ENCODE assay signal across 10 mouse cellular contexts in genomic region chr11:68114202-68114601, GRCm38 (mm10).
DNase-seq lines count a peak whose midpoint lies in the region; ATAC-seq and TF ChIP-seq lines count a peak whose summit lies in the region.
"Had no signal": no experiment of that assay in that cellular context is flagged by ENCODE, and none has a peak within 500 bp of the region (broad histone marks: within the 10 kb centered on the region; RNA-seq: fewer than 3 reads in every experiment).

No protein-coding gene starts in this region.

- no peak for ATAC-seq in midbrain, embryonic 15.5 days (replicated peaks)

- no peak for TF ChIP-seq POLR2A in liver, adult 2 months (IDR thresholded peaks at IDR 0.05; ENCODE audit: extremely low read depth, insufficient read depth, low read length)

- peak; percentile 28; the same call in 1 of the 2 replicates for TF ChIP-seq CTCF in gastrocnemius, adult 2 months (IDR thresholded peaks at IDR 0.05)
- TF ChIP-seq CTCF in liver, adult 2 months (IDR thresholded peaks at IDR 0.05; ENCODE audit: low read depth, low read length): 0 out of 2 replicates have a peak, but pooled peaks have one; percentile 10

- no peak for DNase-seq in gastrocnemius, adult 2 months
- no peak for DNase-seq in gastrocnemius, postnatal 14 days
- DNase-seq in liver, adult 2 months (ENCODE audit: extremely low read depth, low read depth, low spot score): no peak
- no peak for DNase-seq in liver
- peak; percentile 18 for DNase-seq in embryo, embryonic 11 days
- no peak for DNase-seq in right cerebral cortex, postnatal 14 days
- DNase-seq in layer of hippocampus, adult 9-11 months: no peak
- DNase-seq: heart, postnatal 14 days had no signal

- H3K27ac ChIP-seq in gastrocnemius, adult 2 months: no peak overlapping the region
- no peak overlapping the region for H3K27ac ChIP-seq in liver, adult 2 months (replicated peaks; ENCODE audit: insufficient read depth, low read depth, low read length)
- H3K27ac ChIP-seq in midbrain, embryonic 15.5 days: peak overlapping the region; percentile 36; the same call in 1 of the 2 replicates
- H3K27ac ChIP-seq: limb, embryonic 15.5 days had no signal

- no peaks in the 10 kb centered on the region for H3K79me2 ChIP-seq in liver, adult 2 months (ENCODE audit: control insufficient read depth, insufficient read depth, low read length)

- no peak overlapping the region for H3K9ac ChIP-seq in liver, adult 2 months (ENCODE audit: low read depth, low read length)
- H3K9ac ChIP-seq in midbrain, embryonic 15.5 days: no peak overlapping the region
- H3K9ac ChIP-seq: limb, embryonic 15.5 days had no signal

- H3K9me3 ChIP-seq in midbrain, embryonic 15.5 days: no peaks in the 10 kb centered on the region
- H3K9me3 ChIP-seq: limb, embryonic 15.5 days had no signal

- H3K4me1 ChIP-seq in liver, adult 2 months (ENCODE audit: control insufficient read depth, insufficient read depth, low read length): no peaks in the 10 kb centered on the region
- peaks cover 14% of the 10 kb centered on the region for H3K4me1 ChIP-seq in midbrain, embryonic 15.5 days
- H3K4me1 ChIP-seq: limb, embryonic 15.5 days had no signal

- no peaks in the 10 kb centered on the region for H3K27me3 ChIP-seq in liver, adult 2 months (ENCODE audit: control insufficient read depth, insufficient read depth, low read length)
- no peaks in the 10 kb centered on the region for H3K27me3 ChIP-seq in midbrain, embryonic 15.5 days (replicated peaks)
- H3K27me3 ChIP-seq: limb, embryonic 15.5 days had no signal

- intact Hi-C loops in gastrocnemius, adult 2 months (cut with DNase I): no loop called here
- intact Hi-C loops in gastrocnemius, postnatal 14 days (cut with DNase I; ENCODE audit: low total_unique reads): no loop called here

- WGBS in liver, adult 2 months: 70% methylated on average over 6 of the region's 6 CpGs
- 20% methylated on average over 6 of the region's 6 CpGs for WGBS in midbrain, embryonic 15.5 days

- no peak overlapping the region for H3K4me3 ChIP-seq in gastrocnemius, adult 2 months
- H3K4me3 ChIP-seq in liver, adult 2 months (ENCODE audit: insufficient read depth, low read depth, low read length): no peak overlapping the region
- H3K4me3 ChIP-seq in midbrain, embryonic 15.5 days: no peak overlapping the region
- H3K4me3 ChIP-seq: limb, embryonic 15.5 days had no signal

- no peaks in the 10 kb centered on the region for H3K36me3 ChIP-seq in liver, adult 2 months (ENCODE audit: control insufficient read depth, insufficient read depth, low read length)
- no peaks in the 10 kb centered on the region for H3K36me3 ChIP-seq in midbrain, embryonic 15.5 days (replicated peaks)
- H3K36me3 ChIP-seq: limb, embryonic 15.5 days had no signal

- H3K4me2 ChIP-seq in midbrain, embryonic 15.5 days: peak overlapping the region; percentile 16; the same call in 1 of the 2 replicates
- H3K4me2 ChIP-seq: limb, embryonic 15.5 days had no signal
